Mouse (Mus musculus): ENCODE measurements at regions not wholly inside any gene's neighbourhood (a gene's known extent, or its start where the extent isn't known, plus 50 kb on each side); places are given as distances from the start of the nearest gene placed in this dataset.

- TF ChIP-seq CTCF (IDR thresholded peaks at IDR 0.05; ENCODE audit: low read depth), result no peak
- no peak for TF ChIP-seq EP300 (IDR thresholded peaks at IDR 0.05; ENCODE audit: low read depth)
These were observed 295.4 kb downstream of the Gm49356 start for GRCm38 (mm10) chr15:59184461-59184860.
